Mouse (Mus musculus) left cerebral cortex, adult 18-20 months (tissue): ENCODE results near the gene Slc43a1. TPM values are rescaled to one million over a fixed set of nuclear protein-coding genes. Genes with fewer than 3 reads are reported as not detected.
A peak's percentile ranks its signal among the peaks of the same experiment; 100 is the strongest.

Experiments used
- DNase-seq, 2 experiments: peaks; one replicate each; pipeline ENCODE4 v3.0.0; 2021 to 2022; ENCODE audit warnings: low spot score in 2 of 2, mixed read lengths in 1 of 2
- total RNA-seq, 2 experiments: library from RNA; stranded (reverse); gene quantifications; 2 replicates each; pipeline ENCODE4 v1.2.3; 2021

The Slc43a1 gene
- total RNA-seq, 2 experiments from 2014 or later, result 0.21 to 0.23 TPM

GRCm38 (mm10) chr2:84827283-84827920 is 11.2 kb upstream of the Slc43a1 start:
- DNase-seq, result no peak

- peak; percentile 89 to 93 for DNase-seq
Measured at GRCm38 (mm10) chr2:84831666-84832391, 6.8 kb upstream of the Slc43a1 start.

- no peak for DNase-seq
Measured at GRCm38 (mm10) chr2:84837107-84837506, 1.5 kb upstream of the Slc43a1 start.

- no peak for DNase-seq
Measured at GRCm38 (mm10) chr2:84837817-84838592, 645 bp upstream of the Slc43a1 start.

GRCm38 (mm10) chr2:84838993-84839980 is 637 bp downstream of the Slc43a1 start:
- no peak for DNase-seq

- DNase-seq, result no peak
Measured at GRCm38 (mm10) chr2:84840016-84840747, 1.5 kb downstream of the Slc43a1 start.

- DNase-seq, result no peak
Measured at GRCm38 (mm10) chr2:84840748-84841563, 2.3 kb downstream of the Slc43a1 start.

GRCm38 (mm10) chr2:84841905-84842304 is 3.3 kb downstream of the Slc43a1 start:
- DNase-seq, result no peak

GRCm38 (mm10) chr2:84843654-84844053 is 5.0 kb downstream of the Slc43a1 start:
- no peak for DNase-seq

GRCm38 (mm10) chr2:84845226-84845625 is 6.6 kb downstream of the Slc43a1 start:
- no peak for DNase-seq

- no peak for DNase-seq
Measured at GRCm38 (mm10) chr2:84850407-84851129, 11.9 kb downstream of the Slc43a1 start.

- DNase-seq, result no peak
Measured at GRCm38 (mm10) chr2:84851130-84852040, 12.7 kb downstream of the Slc43a1 start.

- peak in 1 of 2 experiments; percentile 61 for DNase-seq
Measured at GRCm38 (mm10) chr2:84855732-84856131, 17.1 kb downstream of the Slc43a1 start.

GRCm38 (mm10) chr2:84858551-84858950 is 19.9 kb downstream of the Slc43a1 start:
- DNase-seq, result no peak

- DNase-seq, result no peak
Measured at GRCm38 (mm10) chr2:84859991-84860780, 21.5 kb downstream of the Slc43a1 start.

GRCm38 (mm10) chr2:84861430-84861829 is 22.8 kb downstream of the Slc43a1 start:
- DNase-seq, result no peak

- DNase-seq, result no peak
Measured at GRCm38 (mm10) chr2:84862231-84862630, 23.6 kb downstream of the Slc43a1 start.
